Mouse (Mus musculus) embryonic facial prominence, embryonic 13.5 days (tissue): ENCODE results near the gene Foxp4. TPM values are rescaled to one million over a fixed set of nuclear protein-coding genes. Genes with fewer than 3 reads are reported as not detected.

ENCODE experiments used
- ATAC-seq: fragments of 200-750 bp; cut with Nextera tagmentation; 2 replicates; pipeline ENCODE4 v1.8.0; 2017; ENCODE audit warnings: low read depth; ENCODE audit not compliant: insufficient number of reproducible peaks, insufficient read depth, low FRiP score, low TSS enrichment
- H3K27ac ChIP-seq: fragments of 300-500 bp; sonication (generic); 2 replicates; pipeline ENCODE4 v1.5.1; 2015; ENCODE audit warnings: moderate library complexity, mild to moderate bottlenecking, inconsistent platforms
- H3K27me3 ChIP-seq: fragments of 300-500 bp; sonication (generic); 2 replicates; pipeline ENCODE4 v1.6.1; 2015; ENCODE audit warnings: mild to moderate bottlenecking, inconsistent platforms
- H3K36me3 ChIP-seq: fragments of 300-500 bp; sonication (generic); 2 replicates; pipeline ENCODE4 v1.6.1; 2015; ENCODE audit warnings: mild to moderate bottlenecking, inconsistent platforms
- H3K4me1 ChIP-seq: fragments of 300-500 bp; sonication (generic); 2 replicates; pipeline ENCODE4 v1.6.1; 2015; ENCODE audit warnings: inconsistent platforms
- H3K4me2 ChIP-seq: fragments of 300-500 bp; sonication (generic); 2 replicates; pipeline ENCODE4 v1.6.1; 2015; ENCODE audit warnings: moderate library complexity, mild to moderate bottlenecking, inconsistent platforms
- H3K4me3 ChIP-seq: fragments of 300-500 bp; sonication (generic); 2 replicates; pipeline ENCODE4 v1.5.1; 2015; ENCODE audit warnings: mild to moderate bottlenecking, inconsistent platforms
- H3K9ac ChIP-seq: fragments of 300-500 bp; sonication (generic); 2 replicates; pipeline ENCODE4 v1.6.1; 2015; ENCODE audit warnings: mild to moderate bottlenecking, inconsistent platforms
- H3K9me3 ChIP-seq: fragments of 300-500 bp; sonication (generic); 2 replicates; pipeline ENCODE4 v1.6.1; 2016; ENCODE audit warnings: inconsistent platforms
- WGBS: fragments of 180-500 bp; shearing (Covaris S2); methylation state at CpG from one replicate; pipeline ENCODE4 v1.1.7; 2015; ENCODE audit warnings: mixed read lengths; 5-methylcytosine and 5-hydroxymethylcytosine counted together
- polyA plus RNA-seq: library from polyadenylated mRNA; unstranded; fragments of >200 nt; fragmentation: Nextera tagmentation; extraction: Ambion mirVana; gene quantifications from 2 replicates; pipeline ENCODE4 v1.2.1, GENCODE M21; 2015

Gene Foxp4
- polyA plus RNA-seq, 1 experiment from 2014 or later: 19.8 TPM

GRCm38 (mm10) chr17:47832501-47833028 is 91.9 kb downstream of the Foxp4 start:
- H3K4me1 ChIP-seq: peaks cover 47% of the 10 kb centered on the region
- peaks cover 25% of the 10 kb centered on the region for H3K36me3 ChIP-seq
- H3K4me2 ChIP-seq: peak overlapping the region; percentile 90
- H3K4me3 ChIP-seq: peak overlapping the region; percentile 93
- H3K9ac ChIP-seq: peak overlapping the region; percentile 90
- peaks cover 3% of the 10 kb centered on the region; the same call in 1 of the 2 replicates for H3K27me3 ChIP-seq
- under 1% methylated on average over 17 of the region's 17 CpGs for WGBS
- peak overlapping the region; percentile 96 for H3K27ac ChIP-seq
- ATAC-seq: peak; percentile 56
- no peaks in the 10 kb centered on the region for H3K9me3 ChIP-seq

- WGBS: 19% methylated on average over 5 of the region's 5 CpGs
- peaks cover 44% of the 10 kb centered on the region for H3K4me1 ChIP-seq
Measured at GRCm38 (mm10) chr17:47831772-47832171, 92.7 kb downstream of the Foxp4 start.

GRCm38 (mm10) chr17:47831161-47831560 is 93.3 kb downstream of the Foxp4 start:
- peaks cover 3% of the 10 kb centered on the region; the same call in 1 of the 2 replicates for H3K27me3 ChIP-seq
- H3K4me1 ChIP-seq: peaks cover 44% of the 10 kb centered on the region
- no peaks in the 10 kb centered on the region for H3K9me3 ChIP-seq
- peak overlapping the region; percentile 90 for H3K9ac ChIP-seq
- H3K36me3 ChIP-seq: peaks cover 37% of the 10 kb centered on the region
- peak; percentile 43; the same call in 1 of the 2 replicates for ATAC-seq
- WGBS: 1% methylated on average over 9 of the region's 9 CpGs
- H3K4me2 ChIP-seq: peak overlapping the region; percentile 90
- H3K27ac ChIP-seq: peak overlapping the region; percentile 96
- peak overlapping the region; percentile 93 for H3K4me3 ChIP-seq

More at GRCm38 (mm10) chr17:47831772-47832171, 92.7 kb downstream of the Foxp4 start:
- Histone ChIP-seq H3K9me3 (no peaks in the 10 kb centered on the region), H3K27me3 (peaks cover 3% of the 10 kb centered on the region; the same call in 1 of the 2 replicates), H3K27ac (peak overlapping the region; percentile 96), H3K36me3 (peaks cover 33% of the 10 kb centered on the region), H3K4me3 (peak overlapping the region; percentile 93), H3K4me2 (peak overlapping the region; percentile 90), H3K9ac (peak overlapping the region; percentile 90)
- ATAC-seq: no peak

- ATAC-seq: peak; percentile 69; the same call in 1 of the 2 replicates
- Histone ChIP-seq H3K36me3 (peaks cover 78% of the 10 kb centered on the region), H3K9ac (no peak overlapping the region), H3K9me3 (no peaks in the 10 kb centered on the region), H3K4me3 (no peak overlapping the region), H3K4me1 (peaks cover 49% of the 10 kb centered on the region), H3K27ac (peak overlapping the region; percentile 65), H3K4me2 (peak overlapping the region; percentile 30), H3K27me3 (no peaks in the 10 kb centered on the region)
- WGBS: 30% methylated on average over 8 of the region's 8 CpGs
Measured at GRCm38 (mm10) chr17:47821339-47821738, 103.1 kb downstream of the Foxp4 start.

- WGBS: 83% methylated on average over 13 of the region's 13 CpGs
- Histone ChIP-seq H3K9ac (no peak overlapping the region), H3K27ac (no peak overlapping the region), H3K9me3 (no peaks in the 10 kb centered on the region), H3K4me3 (no peak overlapping the region), H3K4me1 (peaks cover 67% of the 10 kb centered on the region), H3K4me2 (no peak overlapping the region), H3K27me3 (no peaks in the 10 kb centered on the region), H3K36me3 (peaks cover 74% of the 10 kb centered on the region)
- ATAC-seq: no peak
Measured at GRCm38 (mm10) chr17:47818038-47818725, 106.3 kb downstream of the Foxp4 start.

Other genes with a start within 250 kb of the Foxp4 start
- gene Tomm6, start 236.3 kb downstream of the Foxp4 start, polyA plus RNA-seq: 412 and 418 TPM in 2 replicates
- 7.5 TPM in 2 replicates for gene Frs3, start 235.6 kb downstream of the Foxp4 start, polyA plus RNA-seq
- gene Gm21981, start 230.2 kb downstream of the Foxp4 start, polyA plus RNA-seq: 0.39 and 0.54 TPM in 2 replicates
- gene Prickle4, start 229.9 kb downstream of the Foxp4 start, polyA plus RNA-seq: 0.60 and 0.91 TPM in 2 replicates
- gene Pgc, start 197.8 kb downstream of the Foxp4 start, polyA plus RNA-seq: not detected in 2 replicates
- gene Tfeb, start 187.6 kb downstream of the Foxp4 start, polyA plus RNA-seq: 6.7 and 6.8 TPM in 2 replicates
- 28.9 and 35.9 TPM in 2 replicates for gene Mdfi, start 90.0 kb downstream of the Foxp4 start, polyA plus RNA-seq
- not detected in 2 replicates for gene 1700122O11Rik, start 113.6 kb upstream of the Foxp4 start, polyA plus RNA-seq
- not detected in 2 replicates for gene 1700067P10Rik, start 164.7 kb upstream of the Foxp4 start, polyA plus RNA-seq
- not detected in 2 replicates for gene 9830107B12Rik, start 221.6 kb upstream of the Foxp4 start, polyA plus RNA-seq
- gene A530064D06Rik, start 242.6 kb upstream of the Foxp4 start, polyA plus RNA-seq: not detected in 2 replicates